Mouse (Mus musculus): ENCODE data around the gene Cntn3. TPM values are rescaled to one million over a fixed set of nuclear protein-coding genes. Genes with fewer than 3 reads are reported as not detected.

Cntn3 gene
- polyA plus RNA-seq, 1 experiment = 4.8 TPM

GRCm38 (mm10) chr6:102564011-102564731 lies 8.7 kb downstream of the Cntn3 start:
- Histone ChIP-seq H3K4me1 (ENCODE audit: control insufficient read depth, insufficient read depth, low read length) (no peaks in the 10 kb centered on the region), H3K27me3 (ENCODE audit: control insufficient read depth, insufficient read depth, low read length) (no peaks in the 10 kb centered on the region; the same call in 1 of the 2 replicates), H3K27ac (ENCODE audit: insufficient read depth, low read length) (no peak overlapping the region), H3K4me3 (replicated peaks; ENCODE audit: insufficient read depth, low read depth, low read length) (peak overlapping the region; percentile 43)
- peak; percentile 31 to 32 for DNase-seq
- WGBS = 1% methylated on average over 63 of the region's 63 CpGs
- TF ChIP-seq POLR2A (IDR thresholded peaks at IDR 0.05; ENCODE audit: borderline replicate concordance, insufficient read depth, low read length) (no peak), CTCF (IDR thresholded peaks at IDR 0.05; ENCODE audit: borderline replicate concordance, insufficient read depth, low read depth, low read length) (no peak)

GRCm38 (mm10) chr6:102563431-102563830 lies 9.5 kb downstream of the Cntn3 start:
- H3K4me1 ChIP-seq (ENCODE audit: control insufficient read depth, insufficient read depth, low read length) = no peaks in the 10 kb centered on the region
- TF ChIP-seq POLR2A (IDR thresholded peaks at IDR 0.05; ENCODE audit: borderline replicate concordance, insufficient read depth, low read length) (no peak), CTCF (IDR thresholded peaks at IDR 0.05; ENCODE audit: borderline replicate concordance, insufficient read depth, low read depth, low read length) (no peak)
- 2% methylated on average over 7 of the region's 7 CpGs for WGBS
- no peaks in the 10 kb centered on the region; the same call in 1 of the 2 replicates for H3K27me3 ChIP-seq (ENCODE audit: control insufficient read depth, insufficient read depth, low read length)
- H3K4me3 ChIP-seq (replicated peaks; ENCODE audit: insufficient read depth, low read depth, low read length) = peak overlapping the region; percentile 34
- DNase-seq = no peak
- H3K27ac ChIP-seq (ENCODE audit: insufficient read depth, low read length) = no peak overlapping the region

- Histone ChIP-seq H3K4me1 (ENCODE audit: control insufficient read depth, insufficient read depth, low read length) (no peaks in the 10 kb centered on the region), H3K27me3 (ENCODE audit: control insufficient read depth, insufficient read depth, low read length) (no peaks in the 10 kb centered on the region), H3K27ac (ENCODE audit: insufficient read depth, low read length) (no peak overlapping the region), H3K4me3 (replicated peaks; ENCODE audit: insufficient read depth, low read depth, low read length) (no peak overlapping the region)
- TF ChIP-seq CTCF (IDR thresholded peaks at IDR 0.05; ENCODE audit: borderline replicate concordance, insufficient read depth, low read depth, low read length) (no peak), POLR2A (IDR thresholded peaks at IDR 0.05; ENCODE audit: borderline replicate concordance, insufficient read depth, low read length) (no peak)
- DNase-seq = no peak
- WGBS = 67% methylated on average over 3 of the region's 3 CpGs
Observed at GRCm38 (mm10) chr6:102557521-102557920, 15.4 kb downstream of the Cntn3 start.

GRCm38 (mm10) chr6:102556497-102556896 lies 16.4 kb downstream of the Cntn3 start:
- no peaks in the 10 kb centered on the region for H3K27me3 ChIP-seq (ENCODE audit: control insufficient read depth, insufficient read depth, low read length)
- no peak for TF ChIP-seq CTCF (IDR thresholded peaks at IDR 0.05; ENCODE audit: borderline replicate concordance, insufficient read depth, low read depth, low read length)
- no peak for TF ChIP-seq POLR2A (IDR thresholded peaks at IDR 0.05; ENCODE audit: borderline replicate concordance, insufficient read depth, low read length)
- 66% methylated on average over 3 of the region's 3 CpGs for WGBS
- H3K4me3 ChIP-seq (replicated peaks; ENCODE audit: insufficient read depth, low read depth, low read length) = no peak overlapping the region
- H3K27ac ChIP-seq (ENCODE audit: insufficient read depth, low read length) = no peak overlapping the region
- H3K4me1 ChIP-seq (ENCODE audit: control insufficient read depth, insufficient read depth, low read length) = no peaks in the 10 kb centered on the region
- no peak for DNase-seq

DNA sequence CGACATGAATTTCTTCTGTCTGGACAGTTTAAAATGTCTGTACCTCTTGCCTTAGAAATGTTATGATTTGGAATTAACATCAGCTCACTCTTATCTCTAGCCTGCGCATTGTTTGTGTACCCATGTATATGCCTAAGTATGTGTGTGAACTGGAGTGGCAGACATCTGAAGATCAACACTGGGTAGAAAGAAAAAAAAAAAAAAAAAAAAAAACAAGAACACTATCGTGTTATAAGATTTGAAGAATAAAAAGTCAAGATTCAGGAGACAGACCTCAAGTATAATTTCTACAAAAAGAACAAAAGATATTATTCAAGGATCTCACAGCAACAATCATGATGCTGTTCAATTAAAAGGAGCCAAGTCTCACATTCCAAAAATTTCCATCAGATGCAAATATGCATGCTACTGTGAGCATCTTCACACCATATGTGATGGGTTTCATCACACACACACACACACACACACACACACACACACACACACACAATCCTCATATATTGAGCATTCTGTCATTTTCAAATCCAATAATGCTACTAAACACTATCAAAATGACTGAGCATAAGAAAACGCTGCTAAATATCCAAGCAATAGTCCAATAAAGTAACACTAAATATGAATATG lies 17.0 kb downstream of the Cntn3 start:
- TF ChIP-seq CTCF (IDR thresholded peaks at IDR 0.05; ENCODE audit: borderline replicate concordance, insufficient read depth, low read depth, low read length) (no peak), POLR2A (IDR thresholded peaks at IDR 0.05; ENCODE audit: borderline replicate concordance, insufficient read depth, low read length) (no peak)
- Histone ChIP-seq H3K4me3 (replicated peaks; ENCODE audit: insufficient read depth, low read depth, low read length) (no peak overlapping the region), H3K27ac (ENCODE audit: insufficient read depth, low read length) (no peak overlapping the region), H3K4me1 (ENCODE audit: control insufficient read depth, insufficient read depth, low read length) (no peaks in the 10 kb centered on the region), H3K27me3 (ENCODE audit: control insufficient read depth, insufficient read depth, low read length) (no peaks in the 10 kb centered on the region)
- 78% methylated on average over 4 of the region's 4 CpGs for WGBS
- DNase-seq = no peak

DNA sequence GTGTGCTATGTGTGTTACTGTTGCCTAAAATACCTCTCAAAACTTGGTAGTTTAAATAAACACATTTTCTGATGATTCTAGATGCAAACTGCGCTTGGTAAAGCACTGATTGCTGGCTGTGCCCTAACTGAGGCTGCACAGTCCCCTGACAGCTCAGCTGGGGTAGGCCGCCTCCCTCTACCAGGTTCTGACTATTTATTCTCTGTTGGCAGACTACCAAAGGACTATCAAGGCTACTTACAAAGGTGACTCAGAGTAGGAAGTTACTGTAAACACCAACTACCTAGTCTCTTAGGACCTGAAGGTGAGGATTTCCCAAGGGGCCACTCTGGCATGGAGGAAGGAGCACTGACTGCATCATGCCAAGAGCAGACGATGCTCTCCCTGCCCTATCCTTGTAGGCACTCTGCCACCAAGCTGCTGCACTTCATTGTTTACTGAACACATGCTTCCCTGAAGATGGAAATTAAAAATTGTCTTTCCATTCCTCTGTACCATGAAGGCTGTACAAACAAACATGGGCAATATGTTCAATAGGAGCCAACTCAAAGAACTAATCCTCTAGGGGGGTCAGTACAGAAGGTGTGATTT lies 17.7 kb downstream of the Cntn3 start:
- Histone ChIP-seq H3K27me3 (ENCODE audit: control insufficient read depth, insufficient read depth, low read length) (no peaks in the 10 kb centered on the region), H3K4me3 (replicated peaks; ENCODE audit: insufficient read depth, low read depth, low read length) (no peak overlapping the region), H3K4me1 (ENCODE audit: control insufficient read depth, insufficient read depth, low read length) (no peaks in the 10 kb centered on the region), H3K27ac (ENCODE audit: insufficient read depth, low read length) (no peak overlapping the region)
- no peak for TF ChIP-seq POLR2A (IDR thresholded peaks at IDR 0.05; ENCODE audit: borderline replicate concordance, insufficient read depth, low read length)
- TF ChIP-seq CTCF (IDR thresholded peaks at IDR 0.05; ENCODE audit: borderline replicate concordance, insufficient read depth, low read depth, low read length) = no peak
- WGBS = 32% methylated on average over 3 of the region's 3 CpGs
- DNase-seq = peak in 1 of 2 experiments; percentile 4

DNA sequence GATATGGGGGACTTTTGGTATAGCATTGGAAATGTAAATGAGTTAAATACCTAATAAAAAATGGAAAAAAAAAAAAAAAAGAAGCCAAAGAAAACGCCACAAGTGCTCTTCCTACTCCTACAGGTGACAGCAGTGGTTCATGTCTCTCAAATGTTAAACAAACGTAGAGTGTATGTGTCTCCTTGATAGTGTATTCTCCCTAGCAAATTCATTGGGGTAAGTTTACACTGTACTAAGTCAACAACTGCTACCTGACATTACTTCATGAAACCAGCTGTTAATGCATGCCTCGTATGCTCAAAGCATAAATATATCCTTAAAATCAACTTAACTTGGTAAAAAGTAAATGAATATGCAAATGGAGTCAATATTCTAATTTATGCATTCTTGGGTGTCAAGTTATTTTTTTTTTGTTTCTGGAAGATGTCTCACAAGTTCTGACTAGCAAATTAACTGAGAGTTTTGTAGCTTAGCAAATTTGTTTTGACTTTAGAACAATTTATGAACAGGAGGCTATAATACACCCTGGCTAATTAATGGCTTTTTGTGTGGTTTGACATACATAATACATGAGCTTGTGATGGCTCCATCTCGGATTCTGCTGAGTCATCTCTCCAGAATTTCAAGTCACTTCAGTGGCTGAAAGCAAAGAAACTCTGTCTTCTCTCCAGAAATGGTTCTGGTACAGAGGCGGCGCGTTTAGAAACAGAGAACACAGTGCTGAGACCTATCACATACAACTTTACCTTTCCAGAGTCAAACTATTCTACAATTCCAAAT lies 31.1 kb downstream of the Cntn3 start:
- Histone ChIP-seq H3K27ac (ENCODE audit: insufficient read depth, low read length) (no peak overlapping the region), H3K4me1 (ENCODE audit: control insufficient read depth, insufficient read depth, low read length) (no peaks in the 10 kb centered on the region), H3K27me3 (ENCODE audit: control insufficient read depth, insufficient read depth, low read length) (no peaks in the 10 kb centered on the region), H3K4me3 (replicated peaks; ENCODE audit: insufficient read depth, low read depth, low read length) (no peak overlapping the region)
- no peak for TF ChIP-seq CTCF (IDR thresholded peaks at IDR 0.05; ENCODE audit: borderline replicate concordance, insufficient read depth, low read depth, low read length)
- TF ChIP-seq POLR2A (IDR thresholded peaks at IDR 0.05; ENCODE audit: borderline replicate concordance, insufficient read depth, low read length) = no peak
- no peak for DNase-seq
- 81% methylated on average over 7 of the region's 7 CpGs for WGBS

Measured in cerebellum, adult 2 months (tissue).